Mouse (Mus musculus): ENCODE data around the gene Tgif2.
A peak's percentile ranks its signal among the peaks of the same experiment; 100 is the strongest.
"Not testable (repeated sequence)": the region's sequence is repeated elsewhere in the genome, so short reads cannot be mapped to it uniquely, and the experiment has no call there.

The Tgif2 gene

GRCm38 (mm10) chr2:156877726-156878125 is 37.9 kb downstream of the Tgif2 start:
- DNase-seq, result peak; percentile 32 to 37

- no peak for DNase-seq
These were observed 39.7 kb downstream of the Tgif2 start for GRCm38 (mm10) chr2:156879541-156879940.

- no peak for DNase-seq
These were observed 42.7 kb downstream of the Tgif2 start for GRCm38 (mm10) chr2:156882431-156883001.

GRCm38 (mm10) chr2:156884396-156885211 is 44.8 kb downstream of the Tgif2 start:
- DNase-seq, result no peak

GRCm38 (mm10) chr2:156885666-156886065 is 45.9 kb downstream of the Tgif2 start:
- DNase-seq, result not testable (repeated sequence)

GRCm38 (mm10) chr2:156886084-156886631 is 46.4 kb downstream of the Tgif2 start:
- no peak for DNase-seq

GRCm38 (mm10) chr2:156887017-156887416 is 47.2 kb downstream of the Tgif2 start, which contains the start of gene Sla2:
Sla2 (minus strand) TSS chr2:156887192.
- peak in 1 of 2 experiments; percentile 21 for DNase-seq

GRCm38 (mm10) chr2:156888490-156888889 is 48.7 kb downstream of the Tgif2 start:
- no peak for DNase-seq

- no peak for DNase-seq
These were observed 52.4 kb downstream of the Tgif2 start for GRCm38 (mm10) chr2:156892240-156892639.

- no peak for DNase-seq
These were observed 53.0 kb downstream of the Tgif2 start for GRCm38 (mm10) chr2:156892821-156893220.

GRCm38 (mm10) chr2:156894496-156895265 is 54.9 kb downstream of the Tgif2 start:
- no peak for DNase-seq

- DNase-seq, result no peak
These were observed 56.6 kb downstream of the Tgif2 start for GRCm38 (mm10) chr2:156896384-156896914.

GRCm38 (mm10) chr2:156897034-156897433 is 57.2 kb downstream of the Tgif2 start:
- no peak for DNase-seq

- DNase-seq, result no peak
These were observed 58.6 kb downstream of the Tgif2 start for GRCm38 (mm10) chr2:156898374-156898773.

- no peak for DNase-seq
These were observed 59.4 kb downstream of the Tgif2 start for GRCm38 (mm10) chr2:156899184-156899583.

GRCm38 (mm10) chr2:156901344-156901743 is 61.5 kb downstream of the Tgif2 start:
- no peak for DNase-seq

GRCm38 (mm10) chr2:156901883-156902282 is 62.1 kb downstream of the Tgif2 start:
- DNase-seq, result no peak

GRCm38 (mm10) chr2:156902411-156902810 is 62.6 kb downstream of the Tgif2 start:
- DNase-seq, result not testable (repeated sequence)

- DNase-seq, result no peak
These were observed 63.6 kb downstream of the Tgif2 start for GRCm38 (mm10) chr2:156903367-156903766.
